Mouse (Mus musculus) G1E-ER4 (cell line): Measurements from ENCODE around the gene Slc30a6. TPM values are rescaled to one million over a fixed set of nuclear protein-coding genes. Genes with fewer than 3 reads are reported as not detected.

Source experiments
- GATA1 ChIP-seq: IDR thresholded peaks from one replicate; pipeline ENCODE4 v1.8.0; 2012; ENCODE audit warnings: low read length, inconsistent platforms
- polyA plus RNA-seq: library from polyadenylated mRNA; stranded (reverse); fragments of >175 nt; gene quantifications from 2 replicates; pipeline ENCODE4 v1.2.3, GENCODE M21; 2012

The Slc30a6 gene
- polyA plus RNA-seq = 1.2 and 1.7 TPM in 2 replicates

DNA sequence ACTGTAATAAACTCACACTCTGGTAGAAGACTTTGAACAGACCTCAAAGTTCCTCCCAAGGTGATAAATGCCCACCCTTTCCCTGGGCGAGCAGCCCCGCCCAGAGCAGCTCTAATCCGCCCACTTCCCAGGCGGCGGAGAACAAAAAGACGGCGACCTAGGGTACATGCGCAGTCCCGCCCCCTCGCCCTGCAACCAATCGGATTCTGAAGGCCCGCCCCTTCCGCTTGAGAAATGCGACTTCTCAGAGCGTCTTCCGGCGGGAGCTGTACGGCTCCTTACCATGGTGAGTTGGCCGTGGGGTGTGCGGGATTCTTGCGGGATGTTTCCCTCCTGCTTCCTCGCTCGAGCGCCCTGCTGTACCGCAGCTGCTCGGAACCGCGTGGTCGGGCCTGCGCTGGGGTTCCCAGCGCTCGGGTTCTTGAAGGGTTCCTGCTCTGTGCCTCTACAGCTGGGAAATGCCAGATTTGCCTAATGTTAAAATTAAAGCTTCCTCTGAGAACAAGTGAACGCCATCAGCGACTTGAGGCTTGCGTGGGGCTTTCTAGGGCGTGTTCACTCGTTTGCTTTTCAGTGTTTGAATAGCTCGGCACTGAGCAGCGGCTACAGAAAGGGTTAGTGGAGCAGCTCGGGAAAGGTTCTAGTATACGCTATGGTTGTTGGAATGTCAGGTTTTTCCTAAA lies at the start of gene Slc30a6:
Slc30a6 (plus strand) TSS at position 226 of the 683 bp plus-strand sequence.
- no peak for TF ChIP-seq GATA1

DNA sequence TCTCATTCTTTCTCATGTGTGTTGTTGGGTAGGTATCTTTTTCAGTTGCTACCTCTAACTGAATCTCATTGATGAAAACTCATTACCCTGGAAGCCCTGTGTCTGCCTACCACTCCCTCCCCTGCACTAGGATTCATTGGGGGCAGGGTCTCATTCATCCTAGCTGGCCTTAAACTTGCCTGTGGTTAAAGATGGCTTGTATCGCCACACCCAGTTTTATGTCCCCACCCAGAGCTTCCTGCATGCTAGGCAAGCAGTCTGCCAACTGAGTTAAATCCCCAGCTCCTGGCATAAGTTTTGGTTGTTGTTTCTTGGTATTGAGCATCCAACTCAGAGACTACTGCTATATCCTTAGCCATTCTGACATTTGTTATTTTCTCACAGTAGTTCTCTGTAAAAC lies 31.8 kb upstream of the Slc30a6 start:
- TF ChIP-seq GATA1 = no peak

DNA sequence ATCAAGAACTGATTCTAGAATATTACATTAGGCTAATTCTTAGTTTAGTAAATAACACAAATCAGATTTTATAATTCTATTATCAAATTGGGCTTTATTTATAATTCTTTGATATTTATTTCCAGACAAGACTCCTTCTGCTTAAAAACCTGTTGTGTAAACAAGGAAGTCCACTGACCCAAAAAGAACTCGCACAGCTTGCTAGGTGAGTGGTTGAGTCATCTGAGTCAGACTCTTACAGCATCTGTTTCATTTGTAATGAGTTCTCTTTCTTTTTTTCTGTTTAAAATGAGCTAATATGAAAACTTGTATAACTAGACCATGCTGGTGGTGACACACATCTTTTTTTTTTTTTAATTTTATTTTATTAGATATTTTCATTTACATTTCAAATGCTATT lies 18.5 kb upstream of the Slc30a6 start:
- no peak for TF ChIP-seq GATA1

DNA sequence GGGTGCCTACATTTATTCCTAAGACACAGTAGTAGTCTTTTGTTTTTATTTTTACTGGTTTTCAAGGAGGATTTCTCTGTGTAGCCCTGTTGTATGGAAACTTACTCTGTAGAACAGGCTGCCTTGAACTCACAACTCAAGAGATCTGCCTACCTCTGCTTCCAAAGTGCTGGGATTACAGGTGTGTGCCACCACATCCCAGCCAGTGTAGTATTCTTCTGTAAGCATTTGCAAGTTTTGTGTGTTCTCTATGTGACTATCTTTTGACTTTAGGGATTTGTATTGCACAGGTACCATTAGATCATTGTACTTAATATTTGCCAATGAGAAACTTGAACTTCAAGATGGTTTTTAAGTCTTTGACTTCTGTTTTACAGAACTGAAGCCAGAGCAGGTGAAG lies 8.8 kb upstream of the Slc30a6 start:
- no peak for TF ChIP-seq GATA1

DNA sequence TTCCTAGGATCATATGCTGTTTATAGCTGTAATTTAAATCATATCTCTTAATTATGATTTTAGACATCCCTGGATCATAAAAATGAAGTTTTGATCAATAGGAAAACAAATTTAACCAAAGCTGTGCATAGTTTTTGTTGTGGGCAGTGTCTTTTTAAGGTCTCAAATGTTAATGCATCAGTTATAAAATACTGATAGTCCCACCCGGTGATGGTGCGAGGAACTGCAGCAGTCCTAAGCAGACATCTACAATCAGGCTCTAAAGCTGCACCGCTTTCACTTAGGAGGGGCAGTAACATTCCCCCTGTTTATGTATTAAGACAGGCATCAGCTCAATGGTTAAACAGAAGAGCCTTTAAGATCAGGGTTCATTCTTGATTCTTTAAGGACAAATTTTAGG lies 5.6 kb upstream of the Slc30a6 start:
- TF ChIP-seq GATA1 = no peak

DNA sequence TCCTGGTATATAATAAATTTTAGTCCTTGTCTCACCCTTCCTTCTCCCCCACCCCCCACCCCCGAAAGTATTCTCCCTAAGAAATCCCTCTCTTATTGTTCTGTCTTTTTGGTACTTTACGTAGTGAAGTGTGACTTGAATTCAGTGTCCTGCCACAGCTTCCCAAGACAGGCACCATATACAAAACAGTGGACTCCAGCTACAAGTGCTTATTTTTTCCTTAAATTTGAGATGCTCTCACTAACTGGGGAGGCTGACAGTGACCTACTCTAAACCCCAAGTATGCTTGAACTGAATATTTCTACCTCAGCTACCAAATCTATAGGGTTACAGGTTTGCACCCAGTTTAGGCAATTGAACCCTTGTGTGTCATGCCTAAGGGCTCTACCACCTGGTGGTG lies 1.0 kb upstream of the Slc30a6 start:
- TF ChIP-seq GATA1 = no peak

DNA sequence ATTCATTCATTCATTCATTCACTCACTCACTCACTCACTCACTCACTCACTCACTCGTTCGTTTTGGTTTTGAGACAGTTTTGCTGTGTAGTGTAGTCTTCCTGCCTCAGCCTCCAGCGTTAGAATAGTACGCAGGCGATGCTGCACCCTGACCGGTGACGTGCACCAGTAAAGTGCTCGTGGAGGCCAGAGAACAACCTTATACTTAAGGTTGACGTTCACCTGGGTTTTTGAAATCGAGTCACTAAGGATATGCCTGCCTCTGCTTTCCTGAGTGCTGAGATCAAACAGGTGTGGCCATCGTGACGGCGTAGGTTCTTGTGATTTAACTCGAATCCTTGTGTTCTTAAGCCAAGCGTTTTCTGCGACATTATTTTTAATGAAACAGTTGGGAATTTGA lies 553 bp upstream of the Slc30a6 start:
- no peak for TF ChIP-seq GATA1

DNA sequence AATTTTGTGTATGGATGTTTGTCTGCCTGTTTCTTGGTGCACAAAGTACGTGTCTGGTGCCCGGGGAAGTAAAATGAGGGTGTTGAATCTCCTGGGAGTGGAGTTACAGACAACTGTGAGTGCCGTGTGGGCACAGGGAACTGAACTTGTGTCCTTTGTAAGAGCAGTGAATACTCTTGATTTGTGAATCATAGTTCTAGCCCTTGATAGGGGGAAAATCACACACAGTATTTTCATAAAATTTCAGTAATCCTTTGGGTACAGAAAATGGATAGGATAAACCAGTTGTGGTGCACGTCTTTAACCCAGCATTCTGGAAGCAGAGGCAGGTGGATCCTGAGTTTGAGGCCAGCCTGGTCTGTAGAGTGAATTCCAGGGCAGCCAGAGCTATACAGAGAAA lies 1.4 kb downstream of the Slc30a6 start:
- no peak for TF ChIP-seq GATA1

DNA sequence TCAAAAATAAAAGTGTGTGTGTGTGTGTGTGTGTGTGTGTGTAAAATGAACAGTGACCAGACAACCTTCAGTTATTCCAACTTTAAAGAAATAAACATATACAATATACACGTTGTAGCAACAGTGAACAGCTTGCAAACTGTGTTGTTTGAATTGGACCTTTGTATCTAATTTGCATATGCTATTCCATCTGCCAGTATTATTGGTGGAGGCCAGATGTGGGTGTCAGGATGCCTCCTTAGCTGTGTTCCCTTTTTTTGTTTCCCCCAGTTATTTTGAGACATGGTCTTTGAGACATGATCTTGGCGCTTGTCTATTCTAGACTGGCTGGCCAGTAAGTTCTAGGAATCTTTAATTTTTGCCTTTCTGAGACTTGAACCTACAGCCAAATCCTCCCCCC lies 1.8 kb downstream of the Slc30a6 start:
- no peak for TF ChIP-seq GATA1

DNA sequence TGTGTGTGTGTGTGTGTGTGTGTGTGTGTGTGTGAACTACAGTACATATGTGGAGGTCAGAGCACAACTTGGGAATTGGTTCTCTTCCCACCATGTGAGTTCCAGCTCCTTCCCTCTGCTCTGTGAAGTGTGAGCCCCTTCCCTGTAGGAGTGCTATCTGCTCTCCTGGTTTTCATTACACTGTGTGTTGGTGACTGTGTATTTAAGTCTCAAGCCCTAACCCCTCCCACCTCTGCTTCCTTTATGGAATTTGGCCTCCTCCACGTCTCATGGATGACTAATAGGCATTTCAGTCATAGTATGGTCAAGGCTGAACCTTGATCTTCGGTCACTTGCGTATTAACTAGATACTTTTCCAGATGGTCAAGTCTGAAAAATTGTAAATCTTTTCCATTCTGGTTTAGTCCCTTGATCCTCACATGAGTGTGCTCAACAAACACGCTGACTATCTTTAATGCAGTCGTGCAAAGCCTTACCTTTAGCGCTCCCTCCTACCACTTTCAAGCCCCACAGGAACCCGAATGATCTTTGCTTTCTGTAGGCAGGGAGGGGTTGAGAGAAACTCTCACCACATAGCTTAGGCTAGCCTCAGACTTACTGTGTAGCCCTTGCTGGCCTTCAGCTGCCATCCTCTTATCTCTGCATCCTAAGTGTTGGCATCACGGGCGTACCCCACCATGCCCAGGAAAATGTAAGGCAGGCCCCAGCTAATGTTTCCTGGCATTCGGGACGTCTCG lies 7.2 kb downstream of the Slc30a6 start:
- TF ChIP-seq GATA1 = no peak

DNA sequence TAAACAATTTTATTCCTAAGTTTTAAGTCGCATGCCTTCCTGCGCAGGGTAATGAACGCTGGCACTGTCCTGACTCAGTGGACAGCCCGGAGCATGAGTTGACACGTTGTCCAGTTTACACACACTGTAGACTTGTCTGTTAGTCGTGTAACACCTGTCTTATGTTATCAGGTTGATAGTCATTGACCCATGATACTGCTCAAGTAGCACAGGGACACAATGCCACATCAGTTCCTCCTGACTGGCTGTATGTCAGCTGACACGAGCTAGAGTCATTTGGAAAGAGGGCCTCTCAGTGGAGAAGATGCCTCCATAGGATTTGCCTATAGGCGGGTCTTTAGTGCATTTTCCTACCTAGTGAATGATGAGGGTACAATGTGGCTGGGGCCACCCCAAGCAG lies 11.1 kb downstream of the Slc30a6 start:
- TF ChIP-seq GATA1 = no peak

DNA sequence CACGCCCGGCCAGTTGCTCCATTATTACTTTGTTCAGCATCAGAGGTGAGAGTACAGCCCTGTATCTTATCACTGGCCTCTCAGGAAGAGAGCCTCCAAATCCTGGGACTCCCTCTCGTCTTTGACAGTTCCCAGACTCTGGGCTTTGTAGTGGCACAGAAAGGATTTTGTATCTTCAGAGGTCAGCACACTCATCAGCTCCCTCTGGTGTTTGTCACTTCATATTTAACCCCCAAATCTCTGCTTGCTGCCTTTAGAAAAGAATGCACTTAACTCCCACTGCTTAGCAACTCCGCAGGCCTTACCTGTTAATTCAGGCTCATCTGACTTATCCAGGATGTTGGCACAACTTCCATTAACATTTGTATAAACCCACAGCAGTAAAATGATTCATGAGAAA lies 14.3 kb downstream of the Slc30a6 start:
- no peak for TF ChIP-seq GATA1

DNA sequence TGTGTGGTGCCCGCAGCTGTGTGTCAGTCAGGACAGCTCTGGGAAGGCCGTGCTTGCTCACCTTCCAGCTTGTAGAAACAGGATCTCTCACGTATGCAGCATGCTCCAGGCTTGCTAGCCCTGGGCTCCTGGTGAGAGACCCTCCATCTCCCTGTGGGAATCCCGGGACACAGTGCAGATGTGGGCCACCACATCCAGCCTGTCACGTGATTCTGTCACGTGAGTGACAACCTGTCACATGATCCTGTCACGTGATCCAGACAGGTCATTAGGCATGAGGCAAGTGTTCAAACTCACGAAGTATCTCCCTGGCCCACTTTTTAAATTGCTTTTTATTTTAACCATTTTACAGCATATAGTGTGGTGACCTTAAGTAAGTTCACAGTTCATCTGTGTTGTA lies 17.9 kb downstream of the Slc30a6 start:
- TF ChIP-seq GATA1 = no peak

DNA sequence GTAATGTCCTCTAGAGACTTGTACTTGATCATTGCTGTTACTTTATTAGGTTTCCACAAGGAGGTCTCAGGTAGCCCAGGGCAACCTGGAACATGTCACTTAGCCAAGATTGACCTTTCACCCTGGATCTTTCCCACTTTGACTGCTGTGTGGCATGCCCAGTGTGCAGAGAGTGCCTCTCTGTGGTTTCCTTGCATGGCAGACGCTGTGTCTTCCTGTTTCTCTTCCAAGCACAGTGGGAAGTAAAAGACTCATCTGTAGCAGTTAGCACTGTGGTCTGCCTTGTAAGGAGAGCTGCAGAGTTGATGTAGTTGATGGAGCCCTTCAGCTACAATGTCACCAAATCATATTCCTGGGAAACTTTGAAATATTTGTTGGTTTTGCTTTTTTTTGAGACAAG lies 19.3 kb downstream of the Slc30a6 start:
- no peak for TF ChIP-seq GATA1

DNA sequence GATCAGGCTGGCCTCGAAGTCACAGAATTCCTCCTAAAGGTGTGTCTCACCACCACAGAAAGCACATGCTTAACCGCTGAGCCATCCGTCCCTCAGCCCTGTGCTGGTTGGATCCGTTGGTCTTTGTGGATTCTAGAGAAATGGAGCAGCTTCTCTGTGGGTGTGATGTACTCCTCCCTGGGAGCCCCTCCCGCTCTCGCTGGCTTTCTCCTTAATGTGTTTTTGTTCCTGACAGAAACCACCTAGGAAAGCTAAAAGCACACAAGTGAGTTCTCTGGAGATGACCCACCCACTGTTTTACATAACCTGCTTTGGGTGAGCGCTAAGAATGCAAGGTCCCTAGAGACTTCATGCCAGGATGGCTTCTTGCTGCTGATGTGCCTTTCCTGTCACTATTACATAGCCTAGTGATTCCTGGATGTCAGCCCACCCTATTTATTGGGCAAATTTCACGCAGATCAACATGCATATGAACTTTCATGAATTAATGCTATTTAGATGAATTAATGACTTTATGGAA lies 21.5 kb downstream of the Slc30a6 start:
- TF ChIP-seq GATA1 = no peak

DNA sequence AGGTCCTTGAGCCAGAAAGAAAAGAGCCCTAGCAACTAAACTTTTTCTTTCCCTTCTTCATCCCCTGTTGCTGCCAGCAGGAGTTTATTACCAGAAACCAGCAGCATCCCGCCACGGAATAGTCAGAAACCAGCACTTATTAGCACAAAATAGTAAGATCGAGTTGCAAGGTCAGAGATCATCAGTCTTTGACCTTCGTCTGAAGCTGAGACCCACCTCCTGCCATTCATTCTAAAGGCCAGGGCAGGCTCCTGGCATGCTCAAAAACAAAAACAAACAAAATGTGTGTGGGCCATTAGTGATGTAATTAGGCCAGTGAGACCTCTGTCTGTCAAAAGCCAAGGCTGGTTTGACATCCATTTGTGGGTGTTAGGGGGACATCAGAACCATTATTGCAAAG lies 22.8 kb downstream of the Slc30a6 start:
- TF ChIP-seq GATA1 = no peak

DNA sequence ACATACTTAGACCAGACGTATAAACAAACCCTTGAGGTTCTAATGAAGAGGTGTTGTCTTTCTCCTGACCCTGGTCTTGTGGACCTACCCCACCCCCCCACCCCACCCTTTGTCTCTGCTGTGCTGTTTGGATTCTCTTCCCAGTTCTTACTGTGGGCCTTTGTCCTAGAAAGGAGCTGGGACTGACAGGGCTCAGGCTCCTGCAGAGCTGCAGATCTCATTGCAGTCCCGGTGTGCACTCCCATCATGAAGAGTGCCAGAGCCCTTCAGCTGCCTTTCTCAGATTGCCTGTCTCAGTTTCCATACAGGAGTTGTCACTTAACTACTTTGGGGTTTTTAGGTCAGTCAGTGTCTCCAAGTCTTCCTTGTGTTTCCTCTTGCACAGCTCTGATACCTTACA lies 25.2 kb downstream of the Slc30a6 start:
- TF ChIP-seq GATA1 = no peak
